Mouse (Mus musculus): ENCODE measurements around the gene Ttl. TPM values are rescaled to one million over a fixed set of nuclear protein-coding genes. Genes with fewer than 3 reads are reported as not detected.

Gene Ttl
- polyA plus RNA-seq, 1 experiment from 2014 or later, result 1.2 TPM

GRCm38 (mm10) chr2:129090370-129090769, 24.6 kb downstream of the Ttl start:
- no peaks in the 10 kb centered on the region for H3K9me3 ChIP-seq (ENCODE audit: low read length)
- ATAC-seq (no peak), DNase-seq (no peak)
- no peak overlapping the region for H3K4me2 ChIP-seq (ENCODE audit: low read depth, low read length)
- 0 out of 2 replicates have a peak, but pooled peaks cover 4% of the 10 kb centered on the region for H3K36me3 ChIP-seq (replicated peaks; ENCODE audit: insufficient read depth, low read length)
- TF ChIP-seq EP300 (IDR thresholded peaks at IDR 0.05; ENCODE audit: low read depth) (no peak), CTCF (IDR thresholded peaks at IDR 0.05; ENCODE audit: low read depth) (no peak)
- H3K4me1 ChIP-seq (ENCODE audit: insufficient read depth), result no peaks in the 10 kb centered on the region
- no peak overlapping the region for H3K9ac ChIP-seq (replicated peaks)
- 81% methylated on average over 4 of the region's 4 CpGs for WGBS (ENCODE audit: insufficient replicate concordance)
- H3K4me3 ChIP-seq (ENCODE audit: low read depth, low read length), result no peak overlapping the region
- H3K27me3 ChIP-seq (ENCODE audit: insufficient read depth, low read length), result no peaks in the 10 kb centered on the region
- H3K27ac ChIP-seq (ENCODE audit: low read depth), result no peak overlapping the region

DNA sequence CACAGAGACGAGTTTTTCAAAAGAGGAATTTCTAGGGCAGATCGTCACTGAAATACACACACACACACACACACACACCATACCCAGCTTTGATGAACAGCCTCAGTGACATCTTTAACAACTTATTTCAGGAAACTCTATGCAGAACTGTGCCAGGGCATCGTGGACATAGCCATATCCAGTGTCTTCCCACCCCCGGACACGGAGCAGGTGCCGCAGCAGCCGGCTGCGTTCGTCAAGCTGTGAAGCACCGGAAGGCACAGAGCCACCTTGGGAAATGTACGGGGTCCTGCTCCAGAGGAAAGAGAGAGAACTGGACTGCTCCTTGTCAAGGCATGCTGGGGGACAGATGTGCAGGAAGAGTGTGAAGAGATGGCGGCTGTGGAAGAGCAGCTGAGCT, 27.1 kb downstream of the Ttl start:
- no peaks in the 10 kb centered on the region for H3K9me3 ChIP-seq (ENCODE audit: low read length)

DNA sequence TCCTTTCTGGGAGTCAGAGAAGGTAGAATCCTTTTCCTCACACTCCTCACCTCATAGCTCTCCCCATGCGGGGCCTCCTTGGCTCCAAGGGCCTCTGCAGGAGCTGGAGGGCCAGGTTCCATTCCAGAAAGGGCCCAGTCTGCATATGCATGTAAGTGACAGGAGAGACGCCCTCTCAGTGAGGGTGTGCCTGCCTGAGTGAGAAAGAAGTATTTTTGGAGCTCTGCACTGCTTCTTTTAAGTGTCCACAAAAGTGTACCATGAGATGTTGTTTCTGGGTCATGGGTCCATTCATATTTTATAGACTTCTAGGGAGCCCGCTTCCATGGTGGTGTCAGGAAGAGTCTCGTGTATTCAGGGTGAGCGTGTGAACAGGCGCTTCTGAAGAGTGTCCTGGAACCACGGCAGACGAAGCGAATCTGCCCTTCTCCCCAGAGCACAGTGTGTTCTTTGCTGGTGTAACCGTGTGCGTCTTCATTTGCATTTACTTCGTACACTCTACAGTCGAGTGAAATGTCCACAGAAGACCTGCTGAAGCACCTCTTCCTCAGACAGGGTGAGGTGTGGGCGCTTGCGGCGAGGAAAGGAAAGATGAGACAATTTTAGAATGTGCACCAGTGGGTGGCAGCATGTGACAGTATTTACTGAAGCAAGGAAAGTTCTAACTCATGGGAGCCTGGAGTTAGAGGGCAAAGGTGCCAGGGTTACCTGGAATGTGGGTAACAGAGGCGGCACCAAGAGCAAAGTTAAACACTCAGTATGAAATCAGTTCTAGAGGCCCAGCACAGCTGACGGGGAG, 28.4 kb downstream of the Ttl start:
- H3K27me3 ChIP-seq (ENCODE audit: insufficient read depth, low read length), result no peaks in the 10 kb centered on the region
- 0 out of 2 replicates have a peak, but pooled peaks cover 4% of the 10 kb centered on the region for H3K36me3 ChIP-seq (replicated peaks; ENCODE audit: insufficient read depth, low read length)
- no peaks in the 10 kb centered on the region for H3K9me3 ChIP-seq (ENCODE audit: low read length)
- no peak overlapping the region for H3K4me2 ChIP-seq (ENCODE audit: low read depth, low read length)
- H3K4me3 ChIP-seq (ENCODE audit: low read depth, low read length), result no peak overlapping the region
- no peaks in the 10 kb centered on the region for H3K4me1 ChIP-seq (ENCODE audit: insufficient read depth)
- ATAC-seq, result peak; percentile 64
- no peak overlapping the region for H3K27ac ChIP-seq (ENCODE audit: low read depth)
- no peak overlapping the region for H3K9ac ChIP-seq (replicated peaks)
- DNase-seq, result peak; percentile 18
- WGBS (ENCODE audit: insufficient replicate concordance), result 84% methylated on average over 18 of the region's 18 CpGs
- TF ChIP-seq EP300 (IDR thresholded peaks at IDR 0.05; ENCODE audit: low read depth), result no peak
- peak; percentile 45 for TF ChIP-seq CTCF (IDR thresholded peaks at IDR 0.05; ENCODE audit: low read depth)

More for the DNA sequence above, 27.1 kb downstream of the Ttl start:
- Histone ChIP-seq H3K4me1 (ENCODE audit: insufficient read depth) (no peaks in the 10 kb centered on the region), H3K9ac (replicated peaks) (no peak overlapping the region), H3K27me3 (ENCODE audit: insufficient read depth, low read length) (no peaks in the 10 kb centered on the region), H3K4me3 (ENCODE audit: low read depth, low read length) (no peak overlapping the region), H3K27ac (ENCODE audit: low read depth) (no peak overlapping the region), H3K36me3 (replicated peaks; ENCODE audit: insufficient read depth, low read length) (0 out of 2 replicates have a peak, but pooled peaks cover 4% of the 10 kb centered on the region), H3K4me2 (ENCODE audit: low read depth, low read length) (no peak overlapping the region)
- WGBS (ENCODE audit: insufficient replicate concordance), result 85% methylated on average over 12 of the region's 12 CpGs
- TF ChIP-seq CTCF (IDR thresholded peaks at IDR 0.05; ENCODE audit: low read depth) (no peak), EP300 (IDR thresholded peaks at IDR 0.05; ENCODE audit: low read depth) (no peak)
- ATAC-seq (no peak), DNase-seq (no peak)

GRCm38 (mm10) chr2:129100784-129101310, 35.1 kb downstream of the Ttl start, which contains the start of gene Polr1b:
Polr1b (plus strand) TSS chr2:129100995.
- Histone ChIP-seq H3K4me1 (ENCODE audit: insufficient read depth) (peaks cover 10% of the 10 kb centered on the region; the same call in 1 of the 2 replicates), H3K4me2 (ENCODE audit: low read depth, low read length) (peak within 1 kb of the TSS; percentile 96), H3K27ac (ENCODE audit: low read depth) (0 out of 2 replicates have a peak within 1 kb of the TSS, but pooled peaks have one; percentile 25), H3K9me3 (ENCODE audit: low read length) (no peaks in the 10 kb centered on the region), H3K4me3 (ENCODE audit: low read depth, low read length) (peak within 1 kb of the TSS; percentile 63), H3K27me3 (ENCODE audit: insufficient read depth, low read length) (no peaks in the 10 kb centered on the region), H3K9ac (replicated peaks) (peak within 1 kb of the TSS; percentile 63), H3K36me3 (replicated peaks; ENCODE audit: insufficient read depth, low read length) (peaks cover 29% of the 10 kb centered on the region)
- TF ChIP-seq CTCF (IDR thresholded peaks at IDR 0.05; ENCODE audit: low read depth) (no peak), EP300 (IDR thresholded peaks at IDR 0.05; ENCODE audit: low read depth) (no peak)
- ATAC-seq, result peak; percentile 100
- peak; percentile 91 for DNase-seq
- under 1% methylated on average over 35 of the region's 35 CpGs for WGBS (ENCODE audit: insufficient replicate concordance)

GRCm38 (mm10) chr2:129112924-129113323, 47.2 kb downstream of the Ttl start:
- Histone ChIP-seq H3K4me2 (ENCODE audit: low read depth, low read length) (no peak overlapping the region), H3K27ac (ENCODE audit: low read depth) (no peak overlapping the region), H3K27me3 (ENCODE audit: insufficient read depth, low read length) (no peaks in the 10 kb centered on the region), H3K4me3 (ENCODE audit: low read depth, low read length) (no peak overlapping the region), H3K9me3 (ENCODE audit: low read length) (no peaks in the 10 kb centered on the region), H3K9ac (replicated peaks) (no peak overlapping the region), H3K36me3 (replicated peaks; ENCODE audit: insufficient read depth, low read length) (peaks cover 71% of the 10 kb centered on the region), H3K4me1 (ENCODE audit: insufficient read depth) (no peaks in the 10 kb centered on the region)
- no peak for ATAC-seq
- DNase-seq, result no peak
- 88% methylated on average over 5 of the region's 5 CpGs for WGBS (ENCODE audit: insufficient replicate concordance)
- TF ChIP-seq CTCF (IDR thresholded peaks at IDR 0.05; ENCODE audit: low read depth) (no peak), EP300 (IDR thresholded peaks at IDR 0.05; ENCODE audit: low read depth) (no peak)

DNA sequence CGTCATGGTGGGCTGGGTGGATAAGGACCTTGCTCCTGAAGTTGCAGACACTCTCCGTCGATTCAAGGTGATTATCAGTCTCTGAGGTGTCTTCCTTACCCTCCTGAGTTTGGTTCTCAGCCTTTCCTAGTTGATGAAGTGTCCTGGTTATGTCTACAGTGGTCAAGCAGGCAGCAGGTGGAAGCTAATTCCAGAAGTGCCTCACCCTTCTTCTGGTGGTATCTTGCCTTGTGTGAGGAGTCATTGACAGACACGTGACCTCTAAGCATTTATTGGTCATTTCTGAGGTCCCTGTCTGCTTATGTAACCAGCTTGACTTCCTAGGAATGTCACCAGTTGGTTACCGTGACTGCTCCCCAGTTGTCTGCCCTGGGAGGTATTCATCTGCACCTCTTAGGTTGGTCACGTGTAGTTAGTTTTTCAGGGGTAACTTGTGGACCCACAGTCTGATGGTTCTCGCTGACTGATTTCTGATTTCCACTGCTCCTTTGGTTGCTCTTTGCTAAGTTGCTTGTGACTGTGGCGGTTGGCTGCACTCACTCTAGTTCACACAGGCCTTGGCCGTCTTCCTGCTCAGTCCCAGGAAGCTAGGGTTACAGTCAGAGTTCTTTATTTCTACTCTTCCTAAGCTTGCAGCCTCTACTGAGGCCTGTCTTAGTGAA, 50.1 kb downstream of the Ttl start:
- H3K27ac ChIP-seq (ENCODE audit: low read depth), result no peak overlapping the region
- no peak for TF ChIP-seq CTCF (IDR thresholded peaks at IDR 0.05; ENCODE audit: low read depth)
- no peak for TF ChIP-seq EP300 (IDR thresholded peaks at IDR 0.05; ENCODE audit: low read depth)
- peaks cover 78% of the 10 kb centered on the region for H3K36me3 ChIP-seq (replicated peaks; ENCODE audit: insufficient read depth, low read length)
- H3K27me3 ChIP-seq (ENCODE audit: insufficient read depth, low read length), result no peaks in the 10 kb centered on the region
- H3K4me2 ChIP-seq (ENCODE audit: low read depth, low read length), result no peak overlapping the region
- ATAC-seq (no peak), DNase-seq (no peak)
- H3K4me1 ChIP-seq (ENCODE audit: insufficient read depth), result no peaks in the 10 kb centered on the region
- H3K4me3 ChIP-seq (ENCODE audit: low read depth, low read length), result no peak overlapping the region
- 90% methylated on average over 9 of the region's 9 CpGs for WGBS (ENCODE audit: insufficient replicate concordance)
- no peaks in the 10 kb centered on the region for H3K9me3 ChIP-seq (ENCODE audit: low read length)
- no peak overlapping the region for H3K9ac ChIP-seq (replicated peaks)

Measured in liver, postnatal 0 days (tissue).